30 mouse cellular contexts compared by ENCODE assay signal in genomic region chr5:95854030-95854429, GRCm38 (mm10).
"Had no signal": no experiment of that assay in that cellular context is flagged by ENCODE, and none has a peak within 500 bp of the region (broad histone marks: within the 10 kb centered on the region; RNA-seq: fewer than 3 reads in every experiment).

No protein-coding gene starts in this region.

- H3K4me2 ChIP-seq: heart, embryonic 11.5 days; heart, embryonic 12.5 days; heart, embryonic 13.5 days; heart, embryonic 15.5 days; hindbrain, embryonic 12.5 days; hindbrain, embryonic 13.5 days; hindbrain, embryonic 14.5 days; hindbrain, embryonic 15.5 days; kidney, embryonic 15.5 days had no signal

- H3K4me1 ChIP-seq: heart, embryonic 10.5 days; heart, embryonic 12.5 days; heart, embryonic 13.5 days; heart, embryonic 15.5 days; hindbrain, embryonic 10.5 days; hindbrain, embryonic 12.5 days; hindbrain, embryonic 13.5 days; hindbrain, embryonic 15.5 days; kidney, embryonic 15.5 days had no signal

- H3K9ac ChIP-seq: heart, embryonic 12.5 days; heart, embryonic 13.5 days; heart, embryonic 15.5 days; hindbrain, embryonic 12.5 days; hindbrain, embryonic 13.5 days; hindbrain, embryonic 14.5 days; hindbrain, embryonic 15.5 days; kidney, embryonic 15.5 days had no signal

- H3K4me3 ChIP-seq: heart, adult 2 months; heart, embryonic 10.5 days; heart, embryonic 12.5 days; heart, embryonic 13.5 days; heart, embryonic 15.5 days; hindbrain, embryonic 10.5 days; hindbrain, embryonic 12.5 days; hindbrain, embryonic 13.5 days; hindbrain, embryonic 15.5 days; kidney, embryonic 15.5 days; layer of hippocampus, adult 2 months; left cerebral cortex, adult 2 months had no signal

- DNase-seq: heart, adult 2 months; heart, postnatal 10 days; heart, postnatal 36 days; heart, postnatal 4 days; kidney, adult 11 months; kidney, adult 18-20 months; kidney, adult 8-10 months; kidney, postnatal 10 days; kidney, postnatal 14 days; kidney, postnatal 25 days; kidney, postnatal 36 days; kidney, postnatal 4 days; layer of hippocampus, adult 9-11 months; layer of hippocampus, postnatal 36 days had no signal

- H3K27me3 ChIP-seq: heart, embryonic 12.5 days; heart, embryonic 13.5 days; heart, embryonic 15.5 days; hindbrain, embryonic 12.5 days; hindbrain, embryonic 13.5 days; hindbrain, embryonic 15.5 days; kidney, embryonic 15.5 days had no signal

- ATAC-seq: hindbrain, embryonic 16.5 days; inflammation-experienced regulatory T-cells, adult 6 months had no signal

- H3K36me3 ChIP-seq: heart, embryonic 10.5 days; heart, embryonic 12.5 days; heart, embryonic 13.5 days; heart, embryonic 15.5 days; hindbrain, embryonic 10.5 days; hindbrain, embryonic 12.5 days; hindbrain, embryonic 13.5 days; hindbrain, embryonic 15.5 days; kidney, embryonic 15.5 days had no signal

- H3K27ac ChIP-seq: heart, adult 2 months; heart, embryonic 10.5 days; heart, embryonic 13.5 days; heart, embryonic 15.5 days; hindbrain, embryonic 10.5 days; hindbrain, embryonic 12.5 days; hindbrain, embryonic 13.5 days; hindbrain, embryonic 14.5 days; hindbrain, embryonic 15.5 days; kidney, embryonic 15.5 days; kidney, postnatal 0 days; layer of hippocampus, adult 2 months; left cerebral cortex, adult 2 months had no signal

- H3K9me3 ChIP-seq: heart, embryonic 10.5 days; heart, embryonic 13.5 days; heart, embryonic 15.5 days; hindbrain, embryonic 13.5 days; hindbrain, embryonic 15.5 days; kidney, embryonic 15.5 days had no signal
